Mouse (Mus musculus) heart, embryonic 11.5 days (tissue): ENCODE measurements around the gene Arntl2. TPM values are rescaled to one million over a fixed set of nuclear protein-coding genes. Genes with fewer than 3 reads are reported as not detected.
A peak's percentile ranks its signal among the peaks of the same experiment; 100 is the strongest.
"Not testable (repeated sequence)": the region's sequence is repeated elsewhere in the genome, so short reads cannot be mapped to it uniquely, and the experiment has no call there.

Source experiments
- ATAC-seq: fragments of 200-750 bp; cut with Nextera tagmentation; replicated peaks from 2 replicates; pipeline ENCODE4 v1.8.0; 2017; ENCODE audit warnings: moderate library complexity; ENCODE audit not compliant: insufficient number of reproducible peaks, low FRiP score, low TSS enrichment
- H3K27ac ChIP-seq: fragments of 300-500 bp; sonication (generic); 2 replicates; pipeline ENCODE4 v1.5.1; 2014; ENCODE audit warnings: mild to moderate bottlenecking, low read depth, low read length
- H3K27me3 ChIP-seq: fragments of 300-500 bp; sonication (generic); 2 replicates; pipeline ENCODE4 v1.6.1; 2014; ENCODE audit warnings: mild to moderate bottlenecking, low read length, mixed read lengths; ENCODE audit not compliant: control insufficient read depth, insufficient read depth
- H3K36me3 ChIP-seq: fragments of 300-500 bp; sonication (generic); 2 replicates; pipeline ENCODE4 v1.6.1; 2014; ENCODE audit warnings: mild to moderate bottlenecking, low read length, moderate library complexity, mixed read lengths; ENCODE audit not compliant: control insufficient read depth, insufficient read depth
- H3K4me1 ChIP-seq: fragments of 300-500 bp; sonication (generic); 2 replicates; pipeline ENCODE4 v1.6.1; 2014; ENCODE audit warnings: low read length; ENCODE audit not compliant: control insufficient read depth, insufficient read depth
- H3K4me2 ChIP-seq: fragments of 300-500 bp; sonication (generic); 2 replicates; pipeline ENCODE4 v1.6.1; 2014; ENCODE audit warnings: mild to moderate bottlenecking, moderate library complexity
- H3K4me3 ChIP-seq: fragments of 300-500 bp; sonication (generic); 2 replicates; pipeline ENCODE4 v1.5.1; 2014; ENCODE audit warnings: low read depth, low read length
- H3K9ac ChIP-seq: fragments of 300-500 bp; sonication (generic); 2 replicates; pipeline ENCODE4 v1.6.1; 2014; ENCODE audit warnings: mild to moderate bottlenecking, low read depth, low read length, moderate library complexity
- H3K9me3 ChIP-seq: fragments of 300-500 bp; sonication (generic); replicated peaks from 2 replicates; pipeline ENCODE4 v1.6.1; 2016; ENCODE audit warnings: low read length; ENCODE audit not compliant: control insufficient read depth
- WGBS: fragments of 180-500 bp; shearing (Covaris S2); extraction: QIAGEN DNeasy Blood & Tissue Kit; methylation state at CpG from one replicate; pipeline ENCODE4 v1.1.7; 2014; ENCODE audit not compliant: insufficient replicate concordance; 5-methylcytosine and 5-hydroxymethylcytosine counted together
- polyA plus RNA-seq: library from polyadenylated mRNA; unstranded; fragments of >200 nt; fragmentation: Nextera tagmentation; extraction: Ambion mirVana; gene quantifications from 2 replicates; pipeline ENCODE4 v1.2.1, GENCODE M21; 2014

Gene Arntl2
- polyA plus RNA-seq, 1 experiment from 2014 or later = 1.9 TPM

GRCm38 (mm10) chr6:146864370-146864769 lies 68.5 kb downstream of the Arntl2 start:
- WGBS = 92% methylated on average over 2 of the region's 5 CpGs
- not testable (repeated sequence) for H3K36me3 ChIP-seq, ATAC-seq

GRCm38 (mm10) chr6:146865701-146866100 lies 69.8 kb downstream of the Arntl2 start:
- Histone ChIP-seq H3K4me3 (no peak overlapping the region), H3K27ac (no peak overlapping the region), H3K9ac (no peak overlapping the region), H3K9me3 (no peaks in the 10 kb centered on the region), H3K4me1 (no peaks in the 10 kb centered on the region), H3K36me3 (no peaks in the 10 kb centered on the region), H3K27me3 (no peaks in the 10 kb centered on the region), H3K4me2 (no peak overlapping the region)
- no peak for ATAC-seq
- 84% methylated on average over 4 of the region's 4 CpGs for WGBS

More at GRCm38 (mm10) chr6:146864370-146864769, 68.5 kb downstream of the Arntl2 start:
- H3K4me1 ChIP-seq, H3K27ac ChIP-seq, H3K9me3 ChIP-seq, H3K4me3 ChIP-seq, H3K27me3 ChIP-seq, H3K4me2 ChIP-seq, H3K9ac ChIP-seq: not testable (repeated sequence)

- 80% methylated on average over 4 of the region's 4 CpGs for WGBS
- Histone ChIP-seq H3K36me3 (no peaks in the 10 kb centered on the region), H3K4me1 (no peaks in the 10 kb centered on the region; the same call in 1 of the 2 replicates), H3K27me3 (no peaks in the 10 kb centered on the region), H3K4me3 (no peak overlapping the region), H3K4me2 (no peak overlapping the region), H3K9me3 (peaks cover 2% of the 10 kb centered on the region), H3K27ac (no peak overlapping the region), H3K9ac (no peak overlapping the region)
- no peak for ATAC-seq
Measured at GRCm38 (mm10) chr6:146871975-146872374, 76.1 kb downstream of the Arntl2 start.

GRCm38 (mm10) chr6:146874415-146874814 lies 78.6 kb downstream of the Arntl2 start:
- Histone ChIP-seq H3K4me1 (peaks cover 14% of the 10 kb centered on the region; the same call in 1 of the 2 replicates), H3K27ac (peak overlapping the region; percentile 41; the same call in 1 of the 2 replicates), H3K36me3 (no peaks in the 10 kb centered on the region), H3K9me3 (peaks cover 3% of the 10 kb centered on the region), H3K4me2 (no peak overlapping the region), H3K27me3 (no peaks in the 10 kb centered on the region), H3K9ac (no peak overlapping the region), H3K4me3 (no peak overlapping the region)
- 66% methylated on average over 6 of the region's 6 CpGs for WGBS
- ATAC-seq = no peak

- H3K36me3 ChIP-seq = no peaks in the 10 kb centered on the region
- H3K4me1 ChIP-seq = peaks cover 14% of the 10 kb centered on the region; the same call in 1 of the 2 replicates
- H3K4me3 ChIP-seq = no peak overlapping the region
- no peak overlapping the region for H3K9ac ChIP-seq
- peaks cover 3% of the 10 kb centered on the region for H3K9me3 ChIP-seq
- H3K27ac ChIP-seq = no peak overlapping the region
- H3K4me2 ChIP-seq = no peak overlapping the region
- WGBS = 87% methylated on average over 2 of the region's 2 CpGs
- H3K27me3 ChIP-seq = no peaks in the 10 kb centered on the region
- ATAC-seq = no peak
Measured at GRCm38 (mm10) chr6:146876820-146877219, 81.0 kb downstream of the Arntl2 start.

- Histone ChIP-seq H3K4me2 (no peak overlapping the region), H3K9ac (no peak overlapping the region)
Measured at GRCm38 (mm10) chr6:146877425-146878045, 81.7 kb downstream of the Arntl2 start.

GRCm38 (mm10) chr6:146878926-146879325 lies 83.1 kb downstream of the Arntl2 start:
- no peak for ATAC-seq
- H3K27ac ChIP-seq = no peak overlapping the region
- no peaks in the 10 kb centered on the region for H3K36me3 ChIP-seq
- no peak overlapping the region for H3K4me2 ChIP-seq
- 43% methylated on average over 10 of the region's 10 CpGs for WGBS
- no peak overlapping the region for H3K4me3 ChIP-seq
- H3K27me3 ChIP-seq = no peaks in the 10 kb centered on the region
- H3K9me3 ChIP-seq = peaks cover 3% of the 10 kb centered on the region
- H3K9ac ChIP-seq = no peak overlapping the region
- peaks cover 20% of the 10 kb centered on the region for H3K4me1 ChIP-seq

More at GRCm38 (mm10) chr6:146877425-146878045, 81.7 kb downstream of the Arntl2 start:
- Histone ChIP-seq H3K36me3 (no peaks in the 10 kb centered on the region), H3K4me1 (peaks cover 16% of the 10 kb centered on the region), H3K4me3 (no peak overlapping the region), H3K9me3 (peaks cover 3% of the 10 kb centered on the region), H3K27me3 (no peaks in the 10 kb centered on the region), H3K27ac (peak overlapping the region; percentile 32)
- ATAC-seq = no peak
- WGBS = 55% methylated on average over 12 of the region's 12 CpGs

GRCm38 (mm10) chr6:146879856-146880255 lies 84.0 kb downstream of the Arntl2 start:
- Histone ChIP-seq H3K9ac (no peak overlapping the region), H3K4me1 (peaks cover 29% of the 10 kb centered on the region), H3K4me2 (no peak overlapping the region), H3K36me3 (no peaks in the 10 kb centered on the region), H3K27me3 (no peaks in the 10 kb centered on the region), H3K27ac (no peak overlapping the region), H3K9me3 (peaks cover 3% of the 10 kb centered on the region), H3K4me3 (no peak overlapping the region)
- no peak for ATAC-seq
- 76% methylated on average over 9 of the region's 9 CpGs for WGBS

GRCm38 (mm10) chr6:146880296-146880695 lies 84.4 kb downstream of the Arntl2 start:
- Histone ChIP-seq H3K4me2 (no peak overlapping the region), H3K36me3 (no peaks in the 10 kb centered on the region), H3K9me3 (peaks cover 3% of the 10 kb centered on the region), H3K9ac (no peak overlapping the region), H3K27ac (no peak overlapping the region), H3K4me3 (no peak overlapping the region), H3K4me1 (peaks cover 33% of the 10 kb centered on the region), H3K27me3 (no peaks in the 10 kb centered on the region)
- 65% methylated on average over 4 of the region's 4 CpGs for WGBS
- no peak for ATAC-seq
